Mouse (Mus musculus): ENCODE data around the gene Limch1.

Gene Limch1

DNA sequence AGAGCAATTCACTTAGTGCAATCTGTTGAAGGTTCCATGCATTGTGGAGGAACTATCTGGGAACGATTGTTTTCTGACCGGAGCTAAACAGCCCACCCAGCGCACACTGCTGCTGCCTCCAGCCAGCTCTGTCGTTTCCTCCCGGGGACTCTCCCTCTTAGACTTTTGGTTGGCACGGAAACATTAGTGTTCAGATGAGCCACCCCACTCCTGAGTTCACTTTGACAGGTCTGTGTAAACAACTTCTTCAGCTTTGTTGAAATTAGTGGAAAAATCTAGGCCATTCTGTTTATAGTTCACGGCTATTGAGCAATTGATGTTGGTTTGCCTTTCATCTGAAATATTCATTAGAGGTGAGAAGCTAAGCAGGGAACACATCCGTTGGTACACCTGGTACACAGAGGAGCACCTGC is 53.0 kb downstream of the Limch1 start:
- Histone ChIP-seq H3K9me3 (ENCODE audit: low read length) (no peaks in the 10 kb centered on the region), H3K36me3 (ENCODE audit: insufficient read depth, low read length) (no peaks in the 10 kb centered on the region), H3K27me3 (ENCODE audit: insufficient read depth, low read length) (no peaks in the 10 kb centered on the region), H3K4me3 (replicated peaks; ENCODE audit: low read length) (no peak overlapping the region), H3K4me1 (replicated peaks; ENCODE audit: low read depth, low read length) (peaks cover 13% of the 10 kb centered on the region)
- no peak for TF ChIP-seq CTCF (conservative IDR thresholded peaks at IDR 0.05; ENCODE audit: low read length)
- TF ChIP-seq NANOG (IDR thresholded peaks at IDR 0.05; ENCODE audit: borderline replicate concordance, low read length), result no peak
- no peak for TF ChIP-seq POU5F1 (IDR thresholded peaks at IDR 0.05; ENCODE audit: borderline replicate concordance, low read length)

DNA sequence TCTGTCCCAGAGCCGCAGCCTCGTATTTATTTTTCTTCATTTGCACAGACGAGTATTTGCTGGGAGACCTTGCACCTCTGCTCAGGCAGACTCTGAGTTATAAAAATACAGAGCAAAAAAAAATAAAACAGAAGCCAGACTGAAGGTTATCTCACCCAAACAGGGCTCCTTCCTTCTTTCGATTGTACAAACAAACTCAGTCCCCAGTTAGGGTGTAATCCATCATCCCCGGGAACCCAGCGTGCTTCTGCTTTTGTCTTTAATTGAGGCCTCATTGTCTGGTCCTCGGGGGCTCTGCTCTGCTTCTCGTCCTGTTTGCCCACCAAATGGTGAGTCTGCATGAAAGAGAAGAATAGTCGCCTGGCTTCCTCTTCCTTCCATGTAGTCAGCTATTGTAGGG is 54.6 kb downstream of the Limch1 start:
- TF ChIP-seq POU5F1 (IDR thresholded peaks at IDR 0.05; ENCODE audit: borderline replicate concordance, low read length) (no peak), CTCF (conservative IDR thresholded peaks at IDR 0.05; ENCODE audit: low read length) (no peak), NANOG (IDR thresholded peaks at IDR 0.05; ENCODE audit: borderline replicate concordance, low read length) (no peak)
- Histone ChIP-seq H3K9me3 (ENCODE audit: low read length) (no peaks in the 10 kb centered on the region), H3K4me3 (replicated peaks; ENCODE audit: low read length) (no peak overlapping the region), H3K4me1 (replicated peaks; ENCODE audit: low read depth, low read length) (peaks cover 13% of the 10 kb centered on the region), H3K36me3 (ENCODE audit: insufficient read depth, low read length) (no peaks in the 10 kb centered on the region), H3K27me3 (ENCODE audit: insufficient read depth, low read length) (no peaks in the 10 kb centered on the region)

DNA sequence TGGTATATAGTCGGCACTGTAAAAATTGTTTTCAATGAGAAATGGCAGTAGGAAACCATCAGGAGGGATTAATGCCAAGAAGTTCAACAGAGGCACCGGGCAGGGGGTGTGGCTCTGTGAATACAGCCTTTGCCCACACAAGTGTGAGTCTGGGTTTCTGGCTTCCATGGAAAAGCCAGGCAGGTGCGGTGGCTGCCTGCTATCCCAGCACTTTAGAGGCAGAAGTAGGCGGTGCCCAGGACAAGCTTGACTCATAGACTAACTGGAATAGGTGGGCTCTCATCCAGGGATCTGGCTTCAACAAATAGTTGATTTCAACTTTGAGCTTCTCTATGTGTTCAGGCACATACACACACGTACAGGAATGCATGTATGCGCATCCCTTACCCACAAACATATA is 55.4 kb downstream of the Limch1 start:
- Histone ChIP-seq H3K9me3 (ENCODE audit: low read length) (no peaks in the 10 kb centered on the region), H3K4me1 (replicated peaks; ENCODE audit: low read depth, low read length) (peaks cover 13% of the 10 kb centered on the region), H3K36me3 (ENCODE audit: insufficient read depth, low read length) (no peaks in the 10 kb centered on the region), H3K27me3 (ENCODE audit: insufficient read depth, low read length) (no peaks in the 10 kb centered on the region), H3K4me3 (replicated peaks; ENCODE audit: low read length) (no peak overlapping the region)
- no peak for TF ChIP-seq NANOG (IDR thresholded peaks at IDR 0.05; ENCODE audit: borderline replicate concordance, low read length)
- TF ChIP-seq POU5F1 (IDR thresholded peaks at IDR 0.05; ENCODE audit: borderline replicate concordance, low read length), result no peak
- TF ChIP-seq CTCF (conservative IDR thresholded peaks at IDR 0.05; ENCODE audit: low read length), result no peak

- no peaks in the 10 kb centered on the region for H3K9me3 ChIP-seq (ENCODE audit: low read length)
- H3K4me1 ChIP-seq (replicated peaks; ENCODE audit: low read depth, low read length), result peaks cover 13% of the 10 kb centered on the region
- no peaks in the 10 kb centered on the region for H3K36me3 ChIP-seq (ENCODE audit: insufficient read depth, low read length)
- no peak overlapping the region for H3K4me3 ChIP-seq (replicated peaks; ENCODE audit: low read length)
- TF ChIP-seq NANOG (IDR thresholded peaks at IDR 0.05; ENCODE audit: borderline replicate concordance, low read length) (no peak), POU5F1 (IDR thresholded peaks at IDR 0.05; ENCODE audit: borderline replicate concordance, low read length) (no peak), CTCF (conservative IDR thresholded peaks at IDR 0.05; ENCODE audit: low read length) (no peak)
- H3K27me3 ChIP-seq (ENCODE audit: insufficient read depth, low read length), result no peaks in the 10 kb centered on the region
Observed at GRCm38 (mm10) chr5:66802196-66802595, 56.6 kb downstream of the Limch1 start.

DNA sequence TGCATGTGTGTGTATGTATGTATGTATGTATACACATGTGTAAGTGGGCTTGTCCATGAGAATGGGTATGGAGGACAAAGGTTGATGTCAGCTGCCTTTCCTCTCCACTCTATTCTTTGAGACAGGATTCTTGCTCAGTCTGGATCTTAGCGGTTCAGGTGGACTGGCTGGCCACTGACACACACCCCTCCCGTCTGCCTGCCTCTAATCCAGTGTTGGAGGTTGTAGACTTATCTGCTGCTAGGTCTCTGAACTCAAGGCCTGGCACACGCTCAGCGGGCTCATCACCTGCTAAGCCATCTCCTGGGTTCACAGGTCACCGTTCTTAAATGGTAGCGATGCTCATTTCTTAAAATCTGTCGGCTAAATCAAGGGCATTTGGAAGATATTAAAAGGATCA is 60.7 kb downstream of the Limch1 start:
- Histone ChIP-seq H3K36me3 (ENCODE audit: insufficient read depth, low read length) (no peaks in the 10 kb centered on the region), H3K27me3 (ENCODE audit: insufficient read depth, low read length) (no peaks in the 10 kb centered on the region), H3K9me3 (ENCODE audit: low read length) (no peaks in the 10 kb centered on the region), H3K4me1 (replicated peaks; ENCODE audit: low read depth, low read length) (0 out of 2 replicates have a peak, but pooled peaks cover 4% of the 10 kb centered on the region), H3K4me3 (replicated peaks; ENCODE audit: low read length) (no peak overlapping the region)
- TF ChIP-seq POU5F1 (IDR thresholded peaks at IDR 0.05; ENCODE audit: borderline replicate concordance, low read length) (no peak), CTCF (conservative IDR thresholded peaks at IDR 0.05; ENCODE audit: low read length) (no peak), NANOG (IDR thresholded peaks at IDR 0.05; ENCODE audit: borderline replicate concordance, low read length) (no peak)

- TF ChIP-seq CTCF (conservative IDR thresholded peaks at IDR 0.05; ENCODE audit: low read length) (no peak), POU5F1 (IDR thresholded peaks at IDR 0.05; ENCODE audit: borderline replicate concordance, low read length) (no peak), NANOG (IDR thresholded peaks at IDR 0.05; ENCODE audit: borderline replicate concordance, low read length) (no peak)
- Histone ChIP-seq H3K27me3 (ENCODE audit: insufficient read depth, low read length) (no peaks in the 10 kb centered on the region), H3K9me3 (ENCODE audit: low read length) (no peaks in the 10 kb centered on the region), H3K4me1 (replicated peaks; ENCODE audit: low read depth, low read length) (no peaks in the 10 kb centered on the region), H3K4me3 (replicated peaks; ENCODE audit: low read length) (no peak overlapping the region), H3K36me3 (ENCODE audit: insufficient read depth, low read length) (no peaks in the 10 kb centered on the region)
Observed at GRCm38 (mm10) chr5:66807737-66808136, 62.1 kb downstream of the Limch1 start.

- Histone ChIP-seq H3K9me3 (ENCODE audit: low read length) (no peaks in the 10 kb centered on the region), H3K4me1 (replicated peaks; ENCODE audit: low read depth, low read length) (no peaks in the 10 kb centered on the region), H3K36me3 (ENCODE audit: insufficient read depth, low read length) (no peaks in the 10 kb centered on the region), H3K27me3 (ENCODE audit: insufficient read depth, low read length) (no peaks in the 10 kb centered on the region), H3K4me3 (replicated peaks; ENCODE audit: low read length) (no peak overlapping the region)
- TF ChIP-seq CTCF (conservative IDR thresholded peaks at IDR 0.05; ENCODE audit: low read length), result no peak
- TF ChIP-seq NANOG (IDR thresholded peaks at IDR 0.05; ENCODE audit: borderline replicate concordance, low read length), result no peak
- TF ChIP-seq POU5F1 (IDR thresholded peaks at IDR 0.05; ENCODE audit: borderline replicate concordance, low read length), result no peak
Observed at GRCm38 (mm10) chr5:66809016-66809570, 63.5 kb downstream of the Limch1 start.

DNA sequence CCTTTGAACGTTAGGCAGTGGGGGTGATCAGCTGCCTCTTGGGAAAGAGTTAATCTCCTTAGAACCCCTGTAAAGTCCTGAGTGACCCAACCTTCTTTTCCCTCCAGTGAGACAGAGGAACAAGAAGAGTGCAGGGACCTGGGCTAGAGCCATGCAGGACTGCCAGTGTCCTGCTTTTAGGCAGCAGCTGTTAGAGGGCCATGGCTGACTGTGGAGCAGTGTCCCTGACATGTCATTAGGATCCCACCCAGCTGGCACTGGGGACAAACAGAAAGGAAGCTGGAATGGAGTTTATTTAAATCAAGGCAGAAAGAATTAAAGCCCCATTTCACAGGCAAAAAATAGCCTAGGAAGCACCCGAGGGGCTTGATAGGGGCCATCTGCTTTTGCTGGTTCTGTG is 64.8 kb downstream of the Limch1 start:
- TF ChIP-seq NANOG (IDR thresholded peaks at IDR 0.05; ENCODE audit: borderline replicate concordance, low read length) (no peak), POU5F1 (IDR thresholded peaks at IDR 0.05; ENCODE audit: borderline replicate concordance, low read length) (no peak), CTCF (conservative IDR thresholded peaks at IDR 0.05; ENCODE audit: low read length) (no peak)
- Histone ChIP-seq H3K36me3 (ENCODE audit: insufficient read depth, low read length) (no peaks in the 10 kb centered on the region), H3K4me1 (replicated peaks; ENCODE audit: low read depth, low read length) (peaks cover 9% of the 10 kb centered on the region), H3K9me3 (ENCODE audit: low read length) (no peaks in the 10 kb centered on the region), H3K4me3 (replicated peaks; ENCODE audit: low read length) (no peak overlapping the region), H3K27me3 (ENCODE audit: insufficient read depth, low read length) (no peaks in the 10 kb centered on the region)

DNA sequence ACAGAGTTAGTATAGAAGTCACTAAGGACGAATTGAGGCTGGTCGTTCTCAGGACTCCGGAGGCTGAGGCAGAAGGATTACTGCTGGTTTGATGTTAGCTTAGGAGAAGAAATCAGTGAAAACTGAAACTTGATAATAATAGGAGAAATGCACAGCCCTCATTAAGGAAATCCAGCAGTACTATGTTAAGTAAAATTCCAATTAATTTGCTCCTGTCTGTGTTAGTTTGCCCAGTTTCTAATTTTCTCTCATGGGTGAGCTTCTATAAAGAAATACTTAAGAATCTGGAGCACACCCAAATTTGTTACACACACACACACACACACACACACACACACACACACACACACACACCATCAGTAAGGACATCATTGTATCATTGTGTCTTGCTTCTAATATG is 69.0 kb downstream of the Limch1 start:
- H3K36me3 ChIP-seq (ENCODE audit: insufficient read depth, low read length), result no peaks in the 10 kb centered on the region
- no peak overlapping the region for H3K4me3 ChIP-seq (replicated peaks; ENCODE audit: low read length)
- TF ChIP-seq POU5F1 (IDR thresholded peaks at IDR 0.05; ENCODE audit: borderline replicate concordance, low read length) (no peak), CTCF (conservative IDR thresholded peaks at IDR 0.05; ENCODE audit: low read length) (no peak), NANOG (IDR thresholded peaks at IDR 0.05; ENCODE audit: borderline replicate concordance, low read length) (no peak)
- H3K4me1 ChIP-seq (replicated peaks; ENCODE audit: low read depth, low read length), result peaks cover 28% of the 10 kb centered on the region
- H3K9me3 ChIP-seq (ENCODE audit: low read length), result no peaks in the 10 kb centered on the region
- 0 out of 2 replicates have a peak, but pooled peaks cover 4% of the 10 kb centered on the region for H3K27me3 ChIP-seq (ENCODE audit: insufficient read depth, low read length)
